Mouse (Mus musculus) ES-Bruce4 (cell line): ENCODE data around the gene Exoc3.

Experiments used
- CTCF ChIP-seq: IDR thresholded peaks from one replicate; pipeline ENCODE4 v1.8.1; 2011; ENCODE audit warnings: low read depth, low read length
- POLR2A ChIP-seq: IDR thresholded peaks from one replicate; pipeline ENCODE4 v1.8.1; 2011; ENCODE audit warnings: low read length; ENCODE audit not compliant: insufficient read depth

DNA sequence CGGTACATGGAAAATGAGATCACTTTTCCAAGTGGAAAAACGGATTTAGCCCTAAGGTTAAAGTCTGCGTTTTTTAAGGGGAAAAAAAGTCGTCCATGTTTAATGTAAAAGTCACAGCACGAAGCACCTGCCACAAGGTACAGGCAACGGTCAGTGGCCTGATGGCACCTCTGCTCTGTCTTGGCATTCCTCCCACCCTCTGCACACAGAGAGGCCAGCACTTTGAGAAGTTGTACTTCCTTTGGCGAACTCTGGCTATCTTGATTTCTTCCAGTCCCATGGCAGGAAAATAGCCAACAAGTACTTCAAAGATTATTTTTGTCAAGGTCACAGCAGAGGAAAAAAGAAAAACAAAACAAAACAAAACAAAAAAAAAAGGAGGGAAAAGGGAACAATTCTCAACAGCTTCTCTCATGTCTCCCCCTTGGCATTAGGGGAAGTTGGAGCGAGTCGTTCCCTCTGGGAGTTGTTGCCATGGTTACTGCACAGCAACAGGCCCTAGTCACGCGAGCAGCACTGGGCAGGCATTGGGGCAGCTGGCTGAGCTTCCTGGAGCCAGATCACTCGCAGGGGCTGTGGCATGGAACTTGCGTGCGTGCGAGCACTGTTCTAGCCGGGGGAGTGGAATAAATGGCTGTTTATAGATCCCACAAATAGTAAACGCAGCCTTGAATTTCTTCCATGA is 36.8 kb upstream of the Exoc3 start:
- TF ChIP-seq CTCF, result no peak
- no peak for TF ChIP-seq POLR2A
